Mouse (Mus musculus): ENCODE data around the gene Stat5a. TPM values are rescaled to one million over a fixed set of nuclear protein-coding genes. Genes with fewer than 3 reads are reported as not detected.

The Stat5a gene
- polyA plus RNA-seq, 1 experiment from 2014 or later: 0.71 TPM

DNA sequence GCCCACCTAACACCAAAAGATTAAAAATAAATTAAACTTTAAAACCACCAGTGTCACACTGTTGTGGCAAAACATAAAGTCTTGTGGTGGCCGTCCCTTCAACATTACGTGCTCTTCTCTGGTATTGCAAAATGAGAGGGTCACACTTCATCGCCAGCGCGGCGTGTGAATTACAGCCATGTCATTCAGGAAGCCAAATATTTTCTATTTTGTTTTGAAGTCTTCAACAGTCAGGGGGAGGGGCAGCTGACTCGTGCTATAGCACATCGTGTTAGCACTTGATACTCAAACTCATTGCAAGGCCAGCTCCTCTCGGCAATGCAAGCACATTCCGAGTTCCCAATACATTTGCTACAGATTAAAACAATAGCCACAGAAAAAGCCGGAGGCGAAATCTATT, 18.3 kb upstream of the Stat5a start:
- no peak overlapping the region for H3K27ac ChIP-seq (replicated peaks)
- ATAC-seq (replicated peaks): no peak
- H3K4me2 ChIP-seq (replicated peaks): no peak overlapping the region
- H3K36me3 ChIP-seq: no peaks in the 10 kb centered on the region
- H3K9ac ChIP-seq (replicated peaks): no peak overlapping the region
- H3K4me3 ChIP-seq: no peak overlapping the region
- no peaks in the 10 kb centered on the region for H3K27me3 ChIP-seq
- no peaks in the 10 kb centered on the region for H3K9me3 ChIP-seq
- 84% methylated on average over 12 of the region's 12 CpGs for WGBS
- H3K4me1 ChIP-seq: no peaks in the 10 kb centered on the region

DNA sequence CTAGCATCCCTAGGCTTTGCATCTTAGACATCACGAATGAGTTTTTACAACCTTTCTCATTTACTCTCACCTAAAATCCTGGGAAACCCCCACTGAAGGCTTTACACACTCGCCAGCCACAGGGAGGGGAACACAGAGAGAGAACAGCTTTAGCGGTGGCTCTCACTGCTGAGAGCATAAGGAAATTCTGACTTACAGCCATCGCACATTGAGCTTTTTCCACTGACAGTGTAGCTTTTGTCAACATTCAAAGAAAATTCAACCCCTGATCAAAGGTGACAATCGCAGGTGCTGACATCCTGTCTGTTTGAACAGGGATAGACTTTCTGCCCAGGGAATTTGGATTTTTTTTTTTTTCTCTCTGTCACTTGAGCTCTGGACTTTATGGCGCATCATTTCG, 17.1 kb upstream of the Stat5a start:
- no peak overlapping the region for H3K27ac ChIP-seq (replicated peaks)
- no peak overlapping the region for H3K4me2 ChIP-seq (replicated peaks)
- ATAC-seq (replicated peaks): no peak
- no peak overlapping the region for H3K9ac ChIP-seq (replicated peaks)
- H3K36me3 ChIP-seq: no peaks in the 10 kb centered on the region
- H3K4me3 ChIP-seq: no peak overlapping the region
- no peaks in the 10 kb centered on the region for H3K27me3 ChIP-seq
- WGBS: 90% methylated on average over 7 of the region's 7 CpGs
- no peaks in the 10 kb centered on the region for H3K4me1 ChIP-seq
- no peaks in the 10 kb centered on the region for H3K9me3 ChIP-seq

DNA sequence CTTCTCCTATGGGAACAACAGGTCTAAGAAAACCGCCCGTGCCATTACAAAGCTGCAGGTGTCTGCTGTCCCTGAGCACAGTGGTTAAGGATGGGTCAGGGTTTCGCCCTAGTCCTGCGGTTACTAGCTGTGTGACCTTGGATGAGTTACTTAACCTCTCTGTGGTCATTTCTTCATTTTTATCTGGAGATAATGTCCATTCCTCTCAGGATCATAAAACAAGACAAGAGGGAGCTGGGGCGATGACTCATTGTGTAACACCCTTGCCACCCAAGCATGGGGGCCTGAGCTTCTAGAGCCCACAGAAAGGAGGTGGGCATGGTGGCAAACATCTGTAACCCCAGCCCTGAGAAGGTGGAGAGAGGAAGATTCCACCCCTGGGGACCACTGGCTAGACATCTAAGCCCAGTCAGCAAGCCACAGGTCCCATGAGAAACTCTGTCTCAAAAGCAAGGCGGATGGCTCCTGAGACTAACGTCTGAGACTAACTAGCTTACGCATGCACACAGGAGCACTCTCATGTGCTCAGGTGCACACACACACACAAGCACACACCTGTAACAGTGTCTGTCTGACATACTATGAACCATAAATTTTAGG, 16.0 kb upstream of the Stat5a start:
- H3K9ac ChIP-seq (replicated peaks): no peak overlapping the region
- ATAC-seq (replicated peaks): no peak
- H3K4me2 ChIP-seq (replicated peaks): no peak overlapping the region
- H3K27ac ChIP-seq (replicated peaks): no peak overlapping the region
- no peak overlapping the region for H3K4me3 ChIP-seq
- H3K9me3 ChIP-seq: no peaks in the 10 kb centered on the region
- no peaks in the 10 kb centered on the region for H3K36me3 ChIP-seq
- H3K4me1 ChIP-seq: no peaks in the 10 kb centered on the region
- WGBS: 94% methylated on average over 8 of the region's 8 CpGs
- H3K27me3 ChIP-seq: no peaks in the 10 kb centered on the region

DNA sequence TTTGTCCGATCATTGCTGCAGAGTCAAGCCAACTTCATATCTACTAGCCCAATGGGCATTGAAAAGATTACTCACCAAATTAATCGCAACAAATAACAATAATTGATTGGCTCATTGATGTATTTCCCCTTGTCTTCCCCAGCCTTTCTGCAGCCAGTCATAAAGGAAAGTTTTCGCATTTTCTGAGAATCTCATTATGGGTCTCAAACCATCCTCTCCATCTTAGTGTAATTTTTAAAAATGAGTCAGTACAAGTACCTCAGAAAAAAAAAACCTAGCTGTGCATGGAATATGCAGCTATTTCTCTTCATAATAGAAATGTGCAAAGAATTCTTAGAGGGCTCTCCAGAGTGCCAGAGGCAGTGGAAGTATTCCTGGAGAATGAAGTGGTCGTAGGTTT, 15.0 kb upstream of the Stat5a start:
- H3K4me2 ChIP-seq (replicated peaks): no peak overlapping the region
- H3K36me3 ChIP-seq: no peaks in the 10 kb centered on the region
- peaks cover 7% of the 10 kb centered on the region for H3K27me3 ChIP-seq
- H3K9ac ChIP-seq (replicated peaks): no peak overlapping the region
- no peak overlapping the region for H3K4me3 ChIP-seq
- H3K9me3 ChIP-seq: no peaks in the 10 kb centered on the region
- 96% methylated on average over 4 of the region's 4 CpGs for WGBS
- peaks cover 6% of the 10 kb centered on the region for H3K4me1 ChIP-seq
- H3K27ac ChIP-seq (replicated peaks): no peak overlapping the region
- ATAC-seq (replicated peaks): no peak

DNA sequence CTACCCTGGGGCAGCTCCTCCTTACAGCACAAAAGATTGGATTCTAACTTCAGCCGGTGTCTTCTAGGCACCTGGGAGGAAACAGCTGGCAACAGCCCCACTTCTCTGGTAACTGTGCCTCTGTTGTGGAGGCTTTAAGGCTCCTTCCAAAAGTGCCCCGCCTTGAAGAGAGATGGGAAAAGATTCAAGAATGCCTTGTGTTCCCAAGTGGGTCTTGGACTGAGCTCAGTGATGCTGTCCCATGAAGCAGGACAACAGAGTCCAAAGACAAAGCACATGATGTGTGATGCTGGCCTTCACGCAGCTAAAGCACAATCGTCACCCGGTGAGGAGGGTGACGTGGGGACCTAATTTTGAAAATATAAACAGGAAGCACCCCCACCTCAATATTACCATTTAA, 13.4 kb upstream of the Stat5a start:
- Histone ChIP-seq H3K36me3 (no peaks in the 10 kb centered on the region), H3K27ac (replicated peaks) (no peak overlapping the region), H3K27me3 (peaks cover 7% of the 10 kb centered on the region), H3K9ac (replicated peaks) (no peak overlapping the region), H3K9me3 (no peaks in the 10 kb centered on the region), H3K4me1 (peaks cover 18% of the 10 kb centered on the region), H3K4me3 (no peak overlapping the region), H3K4me2 (replicated peaks) (no peak overlapping the region)
- ATAC-seq (replicated peaks): no peak
- 83% methylated on average over 6 of the region's 6 CpGs for WGBS

DNA sequence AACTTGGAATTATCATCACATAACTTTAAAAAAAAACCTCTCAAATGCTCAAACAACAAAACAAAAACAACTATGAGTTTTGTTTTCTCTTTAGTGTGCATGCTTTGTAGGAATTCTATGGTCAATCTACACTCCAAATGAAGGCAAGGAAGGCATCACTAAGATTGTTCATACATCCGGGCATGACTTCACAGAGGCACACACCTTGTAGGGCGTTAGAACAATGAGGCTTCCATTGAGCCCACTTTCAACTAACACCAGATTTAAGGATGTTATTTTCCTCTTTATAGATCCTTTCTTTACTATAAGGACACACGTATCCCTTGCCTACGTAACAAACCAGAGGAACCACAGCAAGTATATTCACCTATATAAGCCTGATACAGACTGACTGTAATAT, 11.6 kb upstream of the Stat5a start:
- H3K9ac ChIP-seq (replicated peaks): no peak overlapping the region
- WGBS: 92% methylated on average over 4 of the region's 4 CpGs
- H3K4me3 ChIP-seq: no peak overlapping the region
- H3K9me3 ChIP-seq: no peaks in the 10 kb centered on the region
- H3K27me3 ChIP-seq: peaks cover 7% of the 10 kb centered on the region
- H3K36me3 ChIP-seq: no peaks in the 10 kb centered on the region
- H3K4me1 ChIP-seq: peaks cover 26% of the 10 kb centered on the region
- H3K4me2 ChIP-seq (replicated peaks): no peak overlapping the region
- H3K27ac ChIP-seq (replicated peaks): no peak overlapping the region
- ATAC-seq (replicated peaks): no peak

DNA sequence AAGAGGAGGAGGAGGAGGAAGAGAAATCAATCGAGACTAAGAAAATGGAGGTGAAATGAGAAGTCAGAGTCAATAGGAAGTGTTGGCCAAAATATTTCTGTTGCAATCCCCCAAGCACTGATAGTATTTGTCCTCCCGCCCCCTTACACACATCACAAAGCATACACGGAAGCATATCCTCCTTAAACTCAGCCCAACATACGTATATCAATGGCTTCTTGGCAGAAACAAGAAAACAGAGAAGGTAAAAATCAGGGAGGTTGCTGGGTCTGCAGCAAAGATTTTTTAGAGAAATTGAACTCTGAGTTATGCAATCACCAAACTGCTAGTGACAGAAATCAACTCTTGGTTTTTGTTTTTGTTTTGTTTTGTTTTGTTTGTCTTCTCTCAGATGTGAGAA, 11.1 kb upstream of the Stat5a start:
- Histone ChIP-seq H3K9me3 (no peaks in the 10 kb centered on the region), H3K4me1 (peaks cover 26% of the 10 kb centered on the region), H3K4me2 (replicated peaks) (no peak overlapping the region), H3K27me3 (peaks cover 11% of the 10 kb centered on the region), H3K9ac (replicated peaks) (no peak overlapping the region), H3K36me3 (no peaks in the 10 kb centered on the region), H3K4me3 (no peak overlapping the region), H3K27ac (replicated peaks) (no peak overlapping the region)
- ATAC-seq (replicated peaks): no peak
- 78% methylated on average over 4 of the region's 4 CpGs for WGBS

DNA sequence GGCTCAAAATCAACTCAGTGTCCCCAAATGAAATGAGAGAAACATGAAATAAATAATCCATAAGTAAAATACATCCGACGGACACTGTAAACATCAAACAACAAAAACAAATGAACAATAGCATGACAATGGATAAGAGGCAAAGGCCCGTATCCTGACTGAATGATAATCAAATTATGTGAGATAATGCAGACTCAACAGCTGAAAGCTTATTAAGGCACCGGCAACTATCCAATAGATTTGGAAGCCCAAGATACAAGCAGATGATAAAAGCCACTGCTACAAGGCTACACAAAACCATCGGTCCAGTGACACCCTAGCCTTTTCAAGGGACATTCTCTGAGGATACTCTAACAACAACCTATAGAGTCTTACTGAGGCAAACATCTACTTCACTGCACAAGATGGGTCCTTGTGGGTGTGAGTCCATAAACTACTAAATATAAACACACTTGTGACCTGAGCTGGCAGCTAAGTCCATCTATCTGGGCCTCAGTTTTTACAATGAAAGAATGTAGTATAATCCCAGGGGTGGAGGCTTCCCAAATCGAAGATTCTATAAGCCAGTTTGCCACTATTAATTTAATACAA, 10.3 kb upstream of the Stat5a start:
- H3K27ac ChIP-seq (replicated peaks): no peak overlapping the region

DNA sequence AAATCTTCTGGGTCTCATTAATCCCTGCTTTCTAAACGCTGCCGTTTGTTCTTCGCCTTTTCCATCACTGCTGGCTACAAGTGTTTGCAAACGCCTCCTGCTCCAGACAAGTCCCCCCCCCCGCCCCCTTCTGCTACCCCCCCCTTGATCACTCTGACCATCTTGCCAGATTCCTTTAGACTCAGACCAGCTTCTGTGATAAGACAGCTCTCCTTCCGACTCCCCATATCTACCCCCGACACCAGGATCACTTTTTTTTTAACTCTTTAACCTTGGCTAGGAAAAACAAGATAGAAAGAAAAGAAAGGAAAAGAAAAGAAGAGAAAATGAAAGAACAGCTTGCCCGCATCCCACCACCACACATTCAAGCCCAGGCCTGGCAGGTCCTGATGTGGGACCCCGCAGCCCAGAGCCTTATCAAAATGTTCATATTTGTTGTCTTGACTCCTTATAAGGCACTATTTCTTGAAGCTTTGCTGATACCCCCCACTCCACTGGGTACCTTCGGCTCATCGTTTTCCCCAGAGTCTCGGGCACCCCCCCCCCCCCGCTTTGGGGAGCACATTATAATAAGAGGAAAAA, 9.6 kb upstream of the Stat5a start:
- Histone ChIP-seq H3K4me3 (peak overlapping the region; percentile 60), H3K4me1 (peaks cover 26% of the 10 kb centered on the region), H3K9ac (replicated peaks) (peak overlapping the region; percentile 79), H3K4me2 (replicated peaks) (peak overlapping the region; percentile 87), H3K9me3 (no peaks in the 10 kb centered on the region), H3K27ac (replicated peaks) (peak overlapping the region; percentile 72; the same call in 1 of the 2 replicates), H3K27me3 (peaks cover 18% of the 10 kb centered on the region), H3K36me3 (no peaks in the 10 kb centered on the region)
- peak; percentile 15; the same call in 1 of the 2 replicates for ATAC-seq (replicated peaks)
- 1% methylated on average over 13 of the region's 13 CpGs for WGBS

More for the DNA sequence above, 10.3 kb upstream of the Stat5a start:
- H3K9ac ChIP-seq (replicated peaks): no peak overlapping the region
- no peaks in the 10 kb centered on the region for H3K9me3 ChIP-seq
- 59% methylated on average over 6 of the region's 6 CpGs for WGBS
- peaks cover 14% of the 10 kb centered on the region for H3K27me3 ChIP-seq
- no peaks in the 10 kb centered on the region for H3K36me3 ChIP-seq
- H3K4me1 ChIP-seq: peaks cover 26% of the 10 kb centered on the region
- peak overlapping the region; percentile 60 for H3K4me3 ChIP-seq
- no peak for ATAC-seq (replicated peaks)
- peak overlapping the region; percentile 87 for H3K4me2 ChIP-seq (replicated peaks)

DNA sequence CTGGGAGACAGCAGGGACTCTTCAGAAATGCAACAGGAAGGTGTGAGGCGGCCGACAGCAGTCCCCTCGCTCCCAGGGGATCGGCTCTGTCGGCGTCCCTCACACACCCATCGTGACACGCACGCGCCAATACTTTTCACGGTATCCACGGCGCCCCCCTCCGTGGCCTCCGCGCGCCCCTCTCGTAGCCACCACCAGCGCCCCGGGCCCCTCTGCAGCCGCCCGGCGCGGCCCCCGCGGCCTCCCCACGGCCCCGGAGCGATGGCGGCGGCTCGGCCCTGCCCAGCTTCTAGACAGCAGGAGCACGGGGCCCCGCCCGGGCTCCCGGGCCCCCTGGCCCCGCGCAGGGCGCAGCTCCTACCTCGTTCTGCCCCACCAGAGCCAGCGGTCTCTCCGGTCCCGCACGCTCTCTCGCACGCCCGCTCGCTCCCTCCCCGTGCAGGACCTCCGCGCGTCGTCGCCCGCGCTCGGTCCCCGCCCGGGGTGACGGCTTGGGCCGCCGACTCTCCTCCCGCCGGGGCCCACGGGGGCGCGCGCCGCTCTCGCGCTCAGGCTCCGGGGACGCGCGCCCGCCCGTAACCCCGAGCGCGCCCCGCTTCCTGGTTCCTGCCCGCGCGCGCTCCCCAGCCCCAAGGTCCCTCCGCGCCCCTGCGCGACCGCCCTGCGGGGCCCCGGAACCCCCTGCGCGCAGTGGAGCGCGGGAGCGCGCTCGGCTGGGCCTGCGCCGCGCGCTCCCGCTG, 8.9 kb upstream of the Stat5a start, which contains the start of gene Stat5b:
Gene Stat5b (minus strand): TSS at position 687 of the 740 bp plus-strand sequence.
- Histone ChIP-seq H3K4me2 (replicated peaks) (peak within 1 kb of the TSS; percentile 87), H3K4me1 (peaks cover 26% of the 10 kb centered on the region), H3K27ac (replicated peaks) (peak within 1 kb of the TSS; percentile 72), H3K36me3 (no peaks in the 10 kb centered on the region), H3K4me3 (peak within 1 kb of the TSS; percentile 60), H3K27me3 (peaks cover 23% of the 10 kb centered on the region), H3K9ac (replicated peaks) (peak within 1 kb of the TSS; percentile 79), H3K9me3 (no peaks in the 10 kb centered on the region)
- peak; percentile 85 for ATAC-seq (replicated peaks)
- WGBS: under 1% methylated on average over 89 of the region's 104 CpGs

DNA sequence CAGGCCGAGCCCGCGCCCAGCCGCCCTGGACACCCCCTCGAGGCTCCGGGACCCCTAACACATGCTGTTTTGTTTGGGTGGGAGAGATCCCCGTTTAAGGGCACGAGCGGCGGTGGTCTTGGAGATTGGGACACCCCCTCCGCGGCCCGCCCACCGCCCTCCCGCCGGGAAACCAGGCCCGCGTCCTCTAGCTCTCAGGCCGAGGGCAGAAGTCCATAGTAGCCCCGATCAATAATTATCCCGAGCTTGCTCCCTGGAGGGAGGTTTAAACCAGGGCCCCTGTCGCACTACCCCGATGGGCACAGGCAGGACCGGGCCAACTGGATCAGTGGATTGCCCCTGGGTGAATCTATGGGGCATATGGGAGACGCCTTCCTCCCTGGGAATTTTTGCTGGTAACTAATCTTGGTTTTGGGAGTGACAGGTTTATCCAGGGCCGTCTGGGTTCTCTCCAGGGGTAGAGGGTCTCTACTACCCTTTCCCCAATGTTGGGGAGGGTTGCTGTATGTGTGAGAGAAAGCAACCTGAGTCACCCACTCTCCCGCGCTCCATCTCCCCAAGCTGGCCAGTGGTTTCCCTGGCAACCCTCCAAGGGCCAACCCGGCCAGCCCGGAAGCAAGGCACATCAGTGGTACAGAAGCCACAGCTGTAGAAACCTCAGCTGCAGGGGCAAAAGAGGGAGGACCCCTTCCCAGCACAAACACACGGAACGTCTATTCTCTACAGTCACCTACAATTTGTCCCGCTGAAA, 8.2 kb upstream of the Stat5a start:
- H3K9ac ChIP-seq (replicated peaks): peak overlapping the region; percentile 79
- peak overlapping the region; percentile 87 for H3K4me2 ChIP-seq (replicated peaks)
- under 1% methylated on average over 33 of the region's 33 CpGs for WGBS
- no peaks in the 10 kb centered on the region for H3K9me3 ChIP-seq
- peaks cover 26% of the 10 kb centered on the region for H3K4me1 ChIP-seq
- H3K27me3 ChIP-seq: peaks cover 26% of the 10 kb centered on the region
- peak; percentile 47 for ATAC-seq (replicated peaks)
- H3K36me3 ChIP-seq: no peaks in the 10 kb centered on the region
- peak overlapping the region; percentile 60 for H3K4me3 ChIP-seq
- H3K27ac ChIP-seq (replicated peaks): peak overlapping the region; percentile 72

All from forebrain, embryonic 15.5 days (tissue).